Mouse (Mus musculus) ES-Bruce4 (cell line): ENCODE measurements at regions not wholly inside any gene's neighbourhood (a gene's known extent, or its start where the extent isn't known, plus 50 kb on each side); places are given as distances from the start of the nearest gene placed in this dataset.
"Not testable (repeated sequence)": the region's sequence is repeated elsewhere in the genome, so short reads cannot be mapped to it uniquely, and the experiment has no call there.

Experiments used
- H3K27ac ChIP-seq: 2 replicates; pipeline ENCODE4 v1.5.1; 2012; ENCODE audit warnings: low read length, inconsistent platforms; ENCODE audit not compliant: insufficient read depth
- H3K27me3 ChIP-seq: 2 replicates; pipeline ENCODE4 v1.6.1; 2012; ENCODE audit warnings: mild to moderate bottlenecking, low read length, inconsistent platforms; ENCODE audit not compliant: control insufficient read depth, poor library complexity, insufficient read depth, severe bottlenecking
- H3K36me3 ChIP-seq: 2 replicates; pipeline ENCODE4 v1.6.1; 2012; ENCODE audit warnings: inconsistent platforms, mild to moderate bottlenecking, low read length, moderate library complexity; ENCODE audit not compliant: control insufficient read depth, poor library complexity, insufficient read depth, severe bottlenecking
- H3K4me1 ChIP-seq: one replicate; pipeline ENCODE4 v1.8.1; 2011; ENCODE audit warnings: low read length; ENCODE audit not compliant: control insufficient read depth, insufficient read depth
- H3K4me3 ChIP-seq: 2 replicates; pipeline ENCODE4 v1.5.1; 2011; ENCODE audit warnings: low read depth, mild to moderate bottlenecking, low read length
- H3K9ac ChIP-seq: 2 replicates; pipeline ENCODE4 v1.6.1; 2012; ENCODE audit warnings: low read depth, mild to moderate bottlenecking, inconsistent platforms; ENCODE audit not compliant: poor library complexity, severe bottlenecking
- H3K9me3 ChIP-seq: replicated peaks from 2 replicates; pipeline ENCODE4 v1.6.1; 2012; ENCODE audit warnings: mild to moderate bottlenecking, low read length, inconsistent platforms; ENCODE audit not compliant: control insufficient read depth, poor library complexity, insufficient read depth, severe bottlenecking
- CTCF ChIP-seq: IDR thresholded peaks from one replicate; pipeline ENCODE4 v1.8.1; 2011; ENCODE audit warnings: low read depth, low read length
- EP300 ChIP-seq: IDR thresholded peaks from 2 replicates; pipeline ENCODE4 v1.6.1; 2011; ENCODE audit warnings: low read depth, low read length; ENCODE audit not compliant: insufficient read depth
- POLR2A ChIP-seq: IDR thresholded peaks from one replicate; pipeline ENCODE4 v1.8.1; 2011; ENCODE audit warnings: low read length; ENCODE audit not compliant: insufficient read depth

- Histone ChIP-seq H3K9me3 (no peaks in the 10 kb centered on the region; the same call in 1 of the 2 replicates), H3K4me3 (no peak overlapping the region), H3K27me3 (no peaks in the 10 kb centered on the region), H3K27ac (no peak overlapping the region), H3K4me1 (no peaks in the 10 kb centered on the region), H3K36me3 (no peaks in the 10 kb centered on the region), H3K9ac (no peak overlapping the region)
- TF ChIP-seq CTCF (no peak), EP300 (no peak), POLR2A (no peak)
These were observed 107.5 kb upstream of the Smlr1 start for GRCm38 (mm10) chr10:25643518-25643993.

DNA sequence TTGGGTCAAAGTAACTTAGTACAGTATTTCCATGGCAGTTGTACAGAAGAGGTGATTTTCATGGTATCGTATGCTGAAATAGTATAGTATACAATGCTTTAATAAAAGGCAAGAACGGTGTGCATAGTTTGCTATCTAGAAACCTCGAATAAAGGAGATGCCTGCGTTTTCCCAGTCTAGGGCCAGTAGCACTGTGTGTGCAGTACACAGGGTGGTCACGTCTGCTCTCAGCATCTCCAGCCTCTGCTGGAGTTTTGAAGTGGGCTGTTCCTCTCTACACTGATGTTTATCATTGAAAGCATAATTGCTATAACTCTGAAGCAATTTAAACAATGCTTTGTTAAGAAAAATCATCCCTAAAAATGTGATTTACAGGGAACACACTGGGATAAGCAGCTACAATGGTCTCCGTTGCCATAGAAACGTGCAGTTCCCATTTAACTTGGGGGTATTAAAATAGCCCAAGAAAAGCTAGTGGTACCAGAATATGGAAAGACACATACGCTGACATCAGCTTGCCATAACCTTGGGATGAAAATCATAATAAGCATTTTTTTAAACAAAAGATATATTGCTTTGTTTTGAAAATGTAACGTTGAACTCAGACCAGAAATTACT, 106.1 kb upstream of the Smlr1 start:
- Histone ChIP-seq H3K36me3 (no peaks in the 10 kb centered on the region), H3K27ac (no peak overlapping the region), H3K9me3 (no peaks in the 10 kb centered on the region; the same call in 1 of the 2 replicates), H3K4me3 (no peak overlapping the region), H3K27me3 (no peaks in the 10 kb centered on the region), H3K4me1 (no peaks in the 10 kb centered on the region), H3K9ac (no peak overlapping the region)
- TF ChIP-seq CTCF, result no peak

- TF ChIP-seq CTCF, result no peak
- no peak for TF ChIP-seq POLR2A
- no peak for TF ChIP-seq EP300
- Histone ChIP-seq H3K27ac (no peak overlapping the region), H3K9ac (no peak overlapping the region), H3K4me1 (no peaks in the 10 kb centered on the region), H3K27me3 (no peaks in the 10 kb centered on the region), H3K36me3 (no peaks in the 10 kb centered on the region), H3K4me3 (no peak overlapping the region), H3K9me3 (no peaks in the 10 kb centered on the region)
These were observed 97.1 kb upstream of the Smlr1 start for GRCm38 (mm10) chr10:25633058-25633614.

- H3K36me3 ChIP-seq, result no peaks in the 10 kb centered on the region
- H3K4me1 ChIP-seq, result no peaks in the 10 kb centered on the region
- no peaks in the 10 kb centered on the region for H3K27me3 ChIP-seq
- TF ChIP-seq POLR2A, result no peak
- no peak overlapping the region for H3K4me3 ChIP-seq
- H3K9ac ChIP-seq, result no peak overlapping the region
- H3K9me3 ChIP-seq, result no peaks in the 10 kb centered on the region
- H3K27ac ChIP-seq, result no peak overlapping the region
These were observed 96.2 kb upstream of the Smlr1 start for GRCm38 (mm10) chr10:25632306-25632705.

DNA sequence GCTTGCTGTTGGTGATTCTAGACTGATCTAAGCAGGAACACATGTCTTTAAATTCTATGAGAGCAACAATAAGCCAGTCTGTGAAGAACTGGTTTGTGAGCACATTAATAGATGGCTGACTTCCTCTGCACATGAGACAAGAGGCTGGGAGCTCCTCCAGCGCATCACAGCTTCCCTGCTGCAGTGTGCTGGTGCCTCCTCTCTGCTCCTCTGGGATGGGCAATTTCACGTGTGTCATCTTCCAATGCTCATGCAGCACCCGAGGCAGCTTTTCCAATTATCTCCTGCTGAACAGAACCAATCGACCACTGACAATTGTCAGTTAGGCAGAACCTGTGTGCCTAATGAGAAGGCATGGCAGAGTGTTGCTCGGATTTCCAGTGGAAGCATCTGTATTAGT, 86.5 kb upstream of the Smlr1 start:
- H3K27ac ChIP-seq, result no peak overlapping the region

GRCm38 (mm10) chr10:25621747-25622134, 85.7 kb upstream of the Smlr1 start:
- not testable (repeated sequence) for H3K27ac ChIP-seq, H3K9ac ChIP-seq, H3K4me1 ChIP-seq, H3K36me3 ChIP-seq, H3K27me3 ChIP-seq, H3K4me3 ChIP-seq, H3K9me3 ChIP-seq

More for the DNA sequence above, 86.5 kb upstream of the Smlr1 start:
- H3K4me1 ChIP-seq, result no peaks in the 10 kb centered on the region
- no peaks in the 10 kb centered on the region for H3K27me3 ChIP-seq
- no peaks in the 10 kb centered on the region for H3K36me3 ChIP-seq
- H3K4me3 ChIP-seq, result no peak overlapping the region
- TF ChIP-seq CTCF (no peak), EP300 (no peak), POLR2A (no peak)
- H3K9ac ChIP-seq, result no peak overlapping the region
- no peaks in the 10 kb centered on the region for H3K9me3 ChIP-seq
